Mouse (Mus musculus) erythroblast, embryonic 14.5 days (primary cell): ENCODE data around the gene Atp6v0b. TPM values are rescaled to one million over a fixed set of nuclear protein-coding genes. Genes with fewer than 3 reads are reported as not detected.
A peak's percentile ranks its signal among the peaks of the same experiment; 100 is the strongest.

Source experiments
- H3K27me3 ChIP-seq: 2 replicates; pipeline ENCODE4 v1.6.1; 2012; ENCODE audit warnings: inconsistent platforms; ENCODE audit not compliant: control insufficient read depth
- H3K36me3 ChIP-seq: 2 replicates; pipeline ENCODE4 v1.6.1; 2012; ENCODE audit warnings: mild to moderate bottlenecking, inconsistent platforms; ENCODE audit not compliant: control insufficient read depth
- H3K4me1 ChIP-seq: 2 replicates; pipeline ENCODE4 v1.6.1; 2012; ENCODE audit warnings: inconsistent platforms; ENCODE audit not compliant: control insufficient read depth
- H3K4me3 ChIP-seq: replicated peaks from 2 replicates; pipeline ENCODE3; 2012; ENCODE audit warnings: moderate library complexity, mild to moderate bottlenecking, inconsistent platforms
- H3K9me3 ChIP-seq: 2 replicates; pipeline ENCODE4 v1.6.1; 2012; ENCODE audit warnings: low read length, inconsistent platforms, mixed read lengths; ENCODE audit not compliant: control insufficient read depth
- GATA1 ChIP-seq: IDR thresholded peaks from 2 replicates; pipeline ENCODE4 v1.6.1; 2012; ENCODE audit warnings: low read length, inconsistent platforms, mixed read lengths
- TAL1 ChIP-seq: IDR thresholded peaks from 3 replicates; pipeline ENCODE4 v1.6.1; 2012; ENCODE audit warnings: low read length, inconsistent platforms, mixed read lengths
- polyA plus RNA-seq: library from polyadenylated mRNA; stranded (reverse); fragments of >175 nt; gene quantifications from 2 replicates; pipeline ENCODE4 v1.2.3, GENCODE M21; 2012

Gene Atp6v0b
- polyA plus RNA-seq, 1 experiment, result 37.5 TPM

- Histone ChIP-seq H3K36me3 (peaks cover 34% of the 10 kb centered on the region), H3K27me3 (peaks cover 48% of the 10 kb centered on the region), H3K9me3 (no peaks in the 10 kb centered on the region), H3K4me1 (peaks cover 50% of the 10 kb centered on the region), H3K4me3 (peak overlapping the region; percentile 62)
- TF ChIP-seq TAL1, result no peak
Measured at GRCm38 (mm10) chr4:117884146-117884545, 3.0 kb downstream of the Atp6v0b start.

- peak within 1 kb of the TSS; percentile 62 for H3K4me3 ChIP-seq
- H3K27me3 ChIP-seq, result peaks cover 48% of the 10 kb centered on the region
Measured at GRCm38 (mm10) chr4:117882701-117883691, 4.1 kb downstream of the Atp6v0b start, which contains the start of gene B4galt2. B4galt2 (minus strand) TSS chr4:117883487.

GRCm38 (mm10) chr4:117878703-117879102 lies 8.4 kb downstream of the Atp6v0b start:
- Histone ChIP-seq H3K4me1 (peaks cover 18% of the 10 kb centered on the region), H3K9me3 (no peaks in the 10 kb centered on the region), H3K27me3 (peaks cover 41% of the 10 kb centered on the region), H3K4me3 (no peak overlapping the region), H3K36me3 (peaks cover 6% of the 10 kb centered on the region)
- TF ChIP-seq GATA1 (no peak), TAL1 (no peak)

More at GRCm38 (mm10) chr4:117882701-117883691, 4.1 kb downstream of the Atp6v0b start, which contains the start of gene B4galt2:
- peaks cover 31% of the 10 kb centered on the region for H3K36me3 ChIP-seq
- H3K4me1 ChIP-seq, result peaks cover 48% of the 10 kb centered on the region
- H3K9me3 ChIP-seq, result no peaks in the 10 kb centered on the region
- TF ChIP-seq GATA1 (no peak), TAL1 (no peak)

GRCm38 (mm10) chr4:117878301-117878700 lies 8.8 kb downstream of the Atp6v0b start:
- Histone ChIP-seq H3K4me3 (no peak overlapping the region), H3K36me3 (peaks cover 2% of the 10 kb centered on the region; the same call in 1 of the 2 replicates), H3K27me3 (peaks cover 37% of the 10 kb centered on the region), H3K4me1 (peaks cover 17% of the 10 kb centered on the region), H3K9me3 (no peaks in the 10 kb centered on the region)
- TF ChIP-seq TAL1, result no peak
- no peak for TF ChIP-seq GATA1

GRCm38 (mm10) chr4:117873615-117874014 lies 13.5 kb downstream of the Atp6v0b start:
- no peaks in the 10 kb centered on the region for H3K27me3 ChIP-seq
- H3K9me3 ChIP-seq, result no peaks in the 10 kb centered on the region
- no peak for TF ChIP-seq GATA1
- no peak for TF ChIP-seq TAL1

GRCm38 (mm10) chr4:117872471-117872886 lies 14.7 kb downstream of the Atp6v0b start, which contains the start of gene Ccdc24:
Ccdc24 (minus strand) TSS chr4:117872557.
- Histone ChIP-seq H3K4me1 (peaks cover 66% of the 10 kb centered on the region), H3K36me3 (peaks cover 46% of the 10 kb centered on the region), H3K9me3 (no peaks in the 10 kb centered on the region), H3K4me3 (peak within 1 kb of the TSS; percentile 58), H3K27me3 (no peaks in the 10 kb centered on the region; the same call in 1 of the 2 replicates)
- TF ChIP-seq TAL1 (no peak), GATA1 (no peak)

More at GRCm38 (mm10) chr4:117873615-117874014, 13.5 kb downstream of the Atp6v0b start:
- H3K4me3 ChIP-seq, result no peak overlapping the region
- H3K4me1 ChIP-seq, result peaks cover 55% of the 10 kb centered on the region
- H3K36me3 ChIP-seq, result peaks cover 35% of the 10 kb centered on the region

- Histone ChIP-seq H3K9me3 (no peaks in the 10 kb centered on the region), H3K27me3 (no peaks in the 10 kb centered on the region; the same call in 1 of the 2 replicates), H3K36me3 (peaks cover 52% of the 10 kb centered on the region), H3K4me1 (peaks cover 73% of the 10 kb centered on the region), H3K4me3 (peak overlapping the region; percentile 58)
- TF ChIP-seq TAL1, result peak; percentile 66
- peak; percentile 70 for TF ChIP-seq GATA1
Measured at GRCm38 (mm10) chr4:117871787-117872186, 15.3 kb downstream of the Atp6v0b start.

- Histone ChIP-seq H3K4me3 (no peak overlapping the region), H3K36me3 (peaks cover 64% of the 10 kb centered on the region), H3K27me3 (no peaks in the 10 kb centered on the region; the same call in 1 of the 2 replicates), H3K4me1 (peaks cover 86% of the 10 kb centered on the region), H3K9me3 (no peaks in the 10 kb centered on the region)
- no peak for TF ChIP-seq GATA1
- TF ChIP-seq TAL1, result no peak
Measured at GRCm38 (mm10) chr4:117870437-117870836, 16.7 kb downstream of the Atp6v0b start.

- no peaks in the 10 kb centered on the region for H3K9me3 ChIP-seq
- no peak for TF ChIP-seq GATA1
- TF ChIP-seq TAL1, result no peak
- peaks cover 75% of the 10 kb centered on the region for H3K36me3 ChIP-seq
- no peaks in the 10 kb centered on the region; the same call in 1 of the 2 replicates for H3K27me3 ChIP-seq
- H3K4me3 ChIP-seq, result no peak overlapping the region
- H3K4me1 ChIP-seq, result peaks cover 88% of the 10 kb centered on the region
Measured at GRCm38 (mm10) chr4:117869317-117869716, 17.8 kb downstream of the Atp6v0b start.
